Mouse (Mus musculus): ENCODE measurements around the gene Thsd4.
A peak's percentile ranks its signal among the peaks of the same experiment; 100 is the strongest.

Gene Thsd4

GRCm38 (mm10) chr9:60266583-60267272 lies 255.1 kb downstream of the Thsd4 start:
- DNase-seq (ENCODE audit: low read depth, low spot score): no peak

- DNase-seq (ENCODE audit: low read depth, low spot score): no peak
Observed at GRCm38 (mm10) chr9:60264586-60265325, 257.1 kb downstream of the Thsd4 start.

- DNase-seq (ENCODE audit: low read depth, low spot score): no peak
Observed at GRCm38 (mm10) chr9:60262515-60263140, 259.2 kb downstream of the Thsd4 start.

- no peak for DNase-seq (ENCODE audit: low read depth, low spot score)
Observed at GRCm38 (mm10) chr9:60259626-60260025, 262.2 kb downstream of the Thsd4 start.

GRCm38 (mm10) chr9:60251765-60252164 lies 270.1 kb downstream of the Thsd4 start:
- DNase-seq (ENCODE audit: low read depth, low spot score): no peak

- DNase-seq (ENCODE audit: low read depth, low spot score): no peak
Observed at GRCm38 (mm10) chr9:60250403-60250802, 271.4 kb downstream of the Thsd4 start.

GRCm38 (mm10) chr9:60247998-60248397 lies 273.8 kb downstream of the Thsd4 start:
- DNase-seq (ENCODE audit: low read depth, low spot score): no peak

- DNase-seq (ENCODE audit: low read depth, low spot score): peak; percentile 80
Observed at GRCm38 (mm10) chr9:60244943-60245342, 276.9 kb downstream of the Thsd4 start.

GRCm38 (mm10) chr9:60243503-60243902 lies 278.3 kb downstream of the Thsd4 start:
- no peak for DNase-seq (ENCODE audit: low read depth, low spot score)

GRCm38 (mm10) chr9:60237667-60238066 lies 284.2 kb downstream of the Thsd4 start:
- DNase-seq (ENCODE audit: low read depth, low spot score): peak; percentile 38

GRCm38 (mm10) chr9:60236155-60236554 lies 285.7 kb downstream of the Thsd4 start:
- no peak for DNase-seq (ENCODE audit: low read depth, low spot score)

GRCm38 (mm10) chr9:60234233-60235115 lies 287.4 kb downstream of the Thsd4 start:
- peak; percentile 68 for DNase-seq (ENCODE audit: low read depth, low spot score)

- no peak for DNase-seq (ENCODE audit: low read depth, low spot score)
Observed at GRCm38 (mm10) chr9:60231981-60232881, 289.6 kb downstream of the Thsd4 start.

- no peak for DNase-seq (ENCODE audit: low read depth, low spot score)
Observed at GRCm38 (mm10) chr9:60229496-60229895, 292.4 kb downstream of the Thsd4 start.

- no peak for DNase-seq (ENCODE audit: low read depth, low spot score)
Observed at GRCm38 (mm10) chr9:60227727-60228126, 294.1 kb downstream of the Thsd4 start.

GRCm38 (mm10) chr9:60226679-60227078 lies 295.2 kb downstream of the Thsd4 start:
- DNase-seq (ENCODE audit: low read depth, low spot score): no peak

GRCm38 (mm10) chr9:60226155-60226554 lies 295.7 kb downstream of the Thsd4 start:
- no peak for DNase-seq (ENCODE audit: low read depth, low spot score)

- DNase-seq (ENCODE audit: low read depth, low spot score): no peak
Observed at GRCm38 (mm10) chr9:60225453-60225852, 296.4 kb downstream of the Thsd4 start.

GRCm38 (mm10) chr9:60224039-60224695 lies 297.7 kb downstream of the Thsd4 start:
- no peak for DNase-seq (ENCODE audit: low read depth, low spot score)

GRCm38 (mm10) chr9:60220431-60220830 lies 301.4 kb downstream of the Thsd4 start:
- DNase-seq (ENCODE audit: low read depth, low spot score): no peak

All from mesoderm, embryonic 11.5 days (tissue).